Mouse (Mus musculus) kidney, postnatal 14 days (tissue): ENCODE results near the gene Tst.

Source experiments
- DNase-seq: peaks from one replicate; pipeline ENCODE4 v3.0.0; 2022; ENCODE audit warnings: mixed read lengths

Tst gene

DNA sequence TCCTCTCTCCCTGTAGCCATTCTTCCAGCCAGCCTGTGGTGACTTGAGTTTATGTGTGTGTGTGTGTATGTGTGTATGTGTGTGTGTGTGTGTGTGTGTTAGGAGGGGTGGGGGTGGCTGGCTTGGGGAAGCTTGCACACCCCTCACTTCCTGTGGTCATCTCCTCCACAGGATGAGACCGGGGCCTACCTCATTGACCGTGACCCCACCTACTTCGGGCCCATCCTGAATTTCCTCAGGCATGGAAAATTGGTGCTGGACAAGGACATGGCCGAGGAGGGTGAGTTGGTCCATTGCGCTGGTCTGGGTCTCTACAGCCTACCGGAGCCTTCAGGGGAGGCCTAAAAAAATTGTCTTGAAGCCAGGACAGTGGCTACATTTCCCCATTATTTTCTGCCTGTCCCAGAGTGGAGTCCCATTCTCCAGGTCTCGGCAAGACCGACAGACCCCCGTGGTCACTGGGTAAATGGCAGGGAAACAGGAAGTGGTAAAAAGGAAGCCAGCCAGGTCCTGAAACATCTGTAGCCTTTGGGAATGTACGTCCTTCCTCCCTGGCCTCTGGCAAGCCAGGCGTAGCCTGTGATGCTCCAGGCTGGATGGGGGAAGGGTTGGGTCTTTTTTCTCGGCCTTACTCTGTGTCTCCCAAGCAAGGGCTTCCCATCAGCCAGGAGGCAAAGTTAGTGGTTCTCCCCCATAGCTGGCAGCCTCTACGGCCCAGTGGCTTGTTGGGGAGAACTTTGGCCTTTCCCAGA lies 24.3 kb upstream of the Tst start:
- peak; percentile 74 for DNase-seq

DNA sequence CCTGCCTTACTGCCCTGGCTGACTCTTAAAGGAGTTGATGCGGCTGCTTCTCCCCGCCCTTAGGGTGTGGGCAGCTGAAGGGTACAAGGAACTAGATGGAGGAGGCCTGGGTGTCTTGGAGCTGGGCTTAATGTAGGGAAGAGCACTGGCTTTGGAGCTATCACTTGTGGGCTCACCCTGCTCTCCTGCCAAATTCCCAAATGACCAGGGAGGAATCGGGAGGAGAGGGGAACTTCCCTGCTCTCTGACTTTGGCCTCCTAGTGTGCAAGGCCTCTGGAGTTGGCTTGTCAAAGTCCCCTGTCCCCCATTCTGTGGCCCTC lies 23.4 kb upstream of the Tst start:
- no peak for DNase-seq

DNA sequence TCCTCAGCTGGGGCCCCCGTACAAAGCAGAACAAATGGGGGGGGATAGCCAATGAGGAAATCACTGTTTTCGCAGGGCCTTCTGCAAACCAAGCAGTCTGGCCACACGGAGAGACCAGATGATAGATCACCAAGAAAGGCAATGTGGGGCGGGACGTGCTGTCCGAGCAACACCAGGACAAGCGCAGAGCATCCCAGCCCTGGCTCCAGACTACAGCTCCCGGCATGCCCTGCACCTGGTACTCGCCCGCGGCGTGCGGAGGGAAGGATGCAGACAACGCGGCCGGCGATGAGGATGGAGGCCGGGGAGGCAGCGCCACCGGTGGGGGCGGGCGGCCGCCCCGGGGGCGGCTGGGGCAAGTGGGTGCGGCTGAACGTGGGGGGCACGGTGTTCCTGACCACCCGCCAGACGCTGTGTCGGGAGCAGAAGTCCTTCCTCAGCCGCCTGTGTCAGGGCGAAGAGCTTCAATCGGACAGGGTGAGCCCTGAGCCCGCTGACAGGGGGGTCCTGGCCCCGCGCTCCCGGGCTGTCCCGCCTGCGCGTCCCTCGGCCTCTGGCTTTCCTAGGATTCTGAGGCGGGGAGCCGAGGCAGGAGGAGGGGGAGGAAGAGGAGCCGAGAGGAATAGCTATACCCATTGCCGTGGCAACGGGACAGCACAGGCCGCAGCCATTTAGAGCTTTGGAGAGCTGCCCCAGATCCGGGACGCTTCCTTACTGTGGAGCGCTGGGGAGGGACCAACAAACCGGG lies 22.9 kb upstream of the Tst start, which contains the start of gene Kctd17:
TSS of gene Kctd17 (plus strand) at position 174 of the 748 bp plus-strand sequence.
- peak; percentile 86 for DNase-seq

GRCm38 (mm10) chr15:78425230-78425629 lies 19.5 kb upstream of the Tst start:
- DNase-seq = no peak

DNA sequence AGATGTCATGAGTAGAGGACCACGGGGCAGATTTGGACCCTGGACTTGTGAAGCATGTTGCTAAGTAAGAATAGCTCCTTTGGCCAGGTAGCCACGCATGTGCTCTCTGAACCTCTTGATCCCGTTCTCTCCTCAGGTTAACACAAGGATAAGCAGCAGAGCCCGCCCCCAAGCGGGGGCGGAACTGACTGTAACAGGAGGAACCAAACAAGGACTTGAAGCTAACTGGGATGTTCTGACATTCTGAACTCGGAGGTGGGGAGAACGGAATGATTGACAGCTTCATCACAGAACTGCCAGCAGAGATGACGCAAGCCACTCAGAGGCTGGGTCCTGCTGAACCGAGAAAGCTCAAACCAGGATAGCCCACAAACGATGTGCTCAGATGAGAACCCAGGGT lies 18.8 kb upstream of the Tst start:
- peak; percentile 75 for DNase-seq

GRCm38 (mm10) chr15:78422046-78422956 lies 16.6 kb upstream of the Tst start:
- DNase-seq = peak; percentile 85

GRCm38 (mm10) chr15:78420395-78420794 lies 14.7 kb upstream of the Tst start:
- no peak for DNase-seq

DNA sequence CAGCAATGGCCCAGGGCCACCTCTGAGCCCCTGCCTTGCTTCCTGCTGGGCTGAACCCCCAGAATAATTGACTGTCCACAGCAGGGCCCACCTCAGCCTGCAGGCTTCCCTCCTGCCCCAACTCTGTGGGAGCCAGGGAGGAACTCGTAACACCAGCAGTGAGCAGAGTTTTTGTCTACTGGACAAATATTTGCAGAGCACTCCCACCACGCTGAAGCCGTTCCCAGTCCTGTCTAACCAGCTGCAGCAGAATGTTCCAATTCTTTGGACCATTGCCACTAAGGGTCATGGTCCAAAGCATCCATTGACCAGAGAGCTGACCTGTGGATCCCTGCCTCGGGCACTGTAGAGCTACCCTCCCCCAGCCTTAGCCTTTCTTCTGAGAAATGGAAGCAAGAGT lies 11.2 kb upstream of the Tst start:
- peak; percentile 92 for DNase-seq

DNA sequence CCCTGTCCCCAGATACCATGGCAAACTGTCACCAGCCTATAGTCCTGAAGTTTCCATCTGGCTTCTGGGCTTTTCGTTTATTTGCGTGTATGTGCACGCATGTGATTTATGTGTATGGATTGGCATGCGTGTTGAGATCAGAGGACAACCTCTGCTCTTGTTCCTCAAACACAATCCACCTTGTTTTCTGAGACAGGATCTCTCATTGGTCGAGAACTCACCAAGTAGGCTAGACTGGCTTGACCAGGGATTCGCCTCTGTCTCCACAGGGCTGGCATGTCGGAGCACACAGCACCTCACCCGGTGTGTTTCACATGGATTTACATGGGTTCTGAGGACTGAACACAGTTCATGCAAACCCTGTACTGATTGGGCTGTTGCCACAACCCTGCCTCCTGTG lies 8.4 kb upstream of the Tst start:
- no peak for DNase-seq

DNA sequence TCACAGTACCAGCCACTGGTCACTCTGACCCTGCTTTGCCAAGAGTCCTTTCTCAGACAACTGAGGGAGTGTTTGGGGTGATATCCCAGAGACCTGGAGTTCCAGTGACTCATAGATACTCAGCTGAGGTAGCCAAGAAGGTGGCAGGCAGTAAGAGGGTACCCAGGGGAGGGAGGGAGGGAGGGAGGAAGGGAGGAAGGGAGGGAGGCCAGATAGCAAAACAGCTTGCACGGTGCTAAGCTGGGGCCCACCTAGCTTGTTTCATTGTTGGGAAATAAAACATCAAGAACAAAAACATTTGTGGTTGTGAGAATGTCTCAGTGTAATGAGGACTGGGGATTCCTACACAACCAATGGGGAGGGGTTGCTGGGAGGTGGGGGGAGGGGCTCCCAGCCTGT lies 8.0 kb upstream of the Tst start:
- DNase-seq = no peak

DNA sequence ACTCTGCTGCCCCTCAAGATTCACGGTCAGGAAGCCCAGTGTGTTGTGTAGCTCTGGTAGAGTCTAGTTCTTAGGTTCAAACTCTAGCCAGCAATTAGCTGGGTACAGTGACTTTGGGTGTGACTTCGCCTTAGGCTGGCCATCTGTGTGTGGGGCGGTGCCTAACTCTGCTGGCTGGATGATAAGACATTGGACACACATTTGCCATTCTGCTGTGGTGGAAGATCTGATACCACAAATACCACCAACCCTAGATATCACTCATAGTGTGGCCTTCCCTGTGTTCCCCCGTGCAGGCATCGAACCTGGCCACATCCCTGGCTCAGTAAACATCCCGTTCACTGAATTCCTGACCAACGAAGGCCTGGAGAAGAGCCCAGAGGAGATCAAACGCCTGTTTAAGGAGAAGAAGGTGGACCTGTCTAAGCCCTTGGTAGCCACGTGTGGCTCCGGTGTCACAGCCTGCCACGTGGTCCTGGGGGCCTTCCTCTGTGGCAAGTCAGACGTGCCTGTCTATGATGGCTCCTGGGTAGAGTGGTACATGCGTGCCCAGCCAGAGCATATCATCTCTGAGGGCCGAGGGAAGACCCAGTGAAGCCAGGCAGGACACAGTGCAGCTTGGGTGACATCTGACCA lies 7.5 kb upstream of the Tst start:
- no peak for DNase-seq

- DNase-seq = peak; percentile 76
These were observed 3.9 kb upstream of the Tst start for GRCm38 (mm10) chr15:78409570-78410052.

DNA sequence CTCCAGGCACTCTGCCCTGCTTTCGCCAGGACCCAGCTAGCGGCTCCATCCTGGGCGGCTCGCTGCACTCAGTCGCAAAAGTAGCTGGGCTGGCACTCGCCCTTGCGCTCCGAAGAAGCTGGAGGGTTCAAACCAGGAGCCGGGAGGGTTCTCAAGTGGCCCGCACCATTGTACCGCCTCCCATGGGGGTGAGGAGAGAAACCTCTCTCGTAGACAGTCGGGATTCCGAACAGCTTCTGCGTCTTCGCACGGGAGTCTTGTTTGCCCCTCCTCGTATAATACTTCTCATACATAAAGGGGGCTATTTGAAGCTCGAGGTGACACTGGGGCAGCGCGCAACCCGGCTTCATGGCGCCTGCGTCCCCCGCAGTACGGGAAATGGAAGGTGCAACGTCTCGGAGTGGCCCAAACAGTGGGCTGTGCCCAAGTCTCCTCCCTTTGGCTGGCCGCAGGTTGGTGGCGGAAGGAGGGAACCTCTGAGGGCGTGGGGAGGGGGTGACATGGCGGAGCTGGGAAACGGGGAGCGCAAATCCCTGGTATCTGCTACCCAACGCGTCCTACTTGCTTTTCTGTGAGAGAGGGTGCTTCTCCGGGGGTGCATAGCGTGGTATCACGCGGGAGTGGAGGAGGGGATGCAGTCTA lies 707 bp upstream of the Tst start, which contains the start of gene Mpst:
TSS of gene Mpst (plus strand) at position 124 of the 642 bp plus-strand sequence.
- DNase-seq = peak; percentile 94

GRCm38 (mm10) chr15:78405098-78405497 lies 609 bp downstream of the Tst start:
- DNase-seq = no peak

- peak; percentile 85 for DNase-seq
These were observed 1.8 kb downstream of the Tst start for GRCm38 (mm10) chr15:78403896-78404295.

GRCm38 (mm10) chr15:78403301-78403741 lies 2.4 kb downstream of the Tst start:
- peak; percentile 87 for DNase-seq

DNA sequence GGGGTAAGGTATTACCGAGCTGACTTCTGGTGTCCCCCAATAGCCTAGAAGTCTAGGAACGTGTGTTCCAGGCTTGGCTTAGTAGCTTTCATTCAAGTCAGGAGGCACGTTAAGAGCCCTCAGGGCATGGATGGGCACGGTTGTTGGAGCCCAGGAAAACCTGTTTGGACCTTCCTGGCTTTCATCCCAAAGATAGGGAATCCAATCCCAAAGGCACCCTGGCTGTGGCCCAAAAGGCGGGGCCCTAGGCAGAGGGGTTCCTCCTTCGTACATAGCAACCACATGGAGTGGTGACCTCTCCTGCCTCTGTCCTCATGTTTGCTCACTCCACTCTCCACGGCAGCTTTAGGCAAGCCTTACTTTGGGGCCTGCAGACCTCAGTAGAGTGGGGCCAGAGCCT lies 3.3 kb downstream of the Tst start:
- DNase-seq = peak; percentile 59

DNA sequence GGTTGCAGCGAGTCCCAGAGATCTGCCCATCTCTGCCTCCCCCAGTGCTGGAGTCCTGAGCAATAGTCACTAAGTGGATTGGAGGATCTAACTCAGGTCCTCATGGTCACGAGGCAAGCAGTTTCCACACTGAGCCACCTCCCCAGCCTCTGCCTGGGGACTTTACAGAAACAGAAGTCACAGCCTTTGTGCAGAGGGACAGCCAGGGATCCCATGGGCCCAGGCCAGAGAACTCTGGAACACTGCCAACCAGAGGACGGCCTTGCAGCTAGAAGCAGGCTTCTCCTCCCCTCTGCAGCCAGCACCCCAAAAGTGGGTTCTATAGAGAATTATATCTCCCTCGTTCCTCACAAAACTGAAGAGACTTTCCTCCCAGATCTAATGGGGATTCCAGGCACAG lies 3.8 kb downstream of the Tst start:
- DNase-seq = peak; percentile 83

GRCm38 (mm10) chr15:78401345-78401744 lies 4.4 kb downstream of the Tst start:
- no peak for DNase-seq

- DNase-seq = peak; percentile 40
These were observed 10.2 kb downstream of the Tst start, which contains the start of gene Tex33 for GRCm38 (mm10) chr15:78395478-78395962. Gene Tex33 (minus strand): TSS chr15:78395912.

DNA sequence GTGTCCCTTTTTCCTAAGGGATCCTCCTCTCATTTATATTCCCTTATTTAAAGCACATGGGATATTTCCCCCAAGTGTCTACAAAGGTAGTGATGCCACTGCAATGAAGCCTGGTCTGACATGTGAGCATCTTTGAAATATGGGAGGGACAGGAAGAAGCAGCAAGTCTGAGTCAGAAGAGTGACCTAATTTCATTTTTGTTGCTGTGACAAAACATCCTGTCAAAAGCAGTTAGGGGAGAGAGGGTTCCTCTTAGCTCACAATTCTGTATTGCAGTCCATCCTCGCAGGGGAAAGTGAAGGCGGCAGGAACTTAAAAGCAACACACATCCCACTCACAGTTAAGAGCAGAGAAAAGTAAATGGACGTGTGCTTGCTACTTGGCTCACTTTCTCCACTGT lies 14.9 kb downstream of the Tst start:
- DNase-seq = no peak

- no peak for DNase-seq
These were observed 20.1 kb downstream of the Tst start for GRCm38 (mm10) chr15:78385564-78385963.
